Mouse (Mus musculus): ENCODE data around the gene Flt3. TPM values are rescaled to one million over a fixed set of nuclear protein-coding genes. Genes with fewer than 3 reads are reported as not detected.

Gene Flt3
- total RNA-seq, 2 experiments from 2014 or later: 8.1 to 14.1 TPM

GRCm38 (mm10) chr5:147315432-147316075 is 84.7 kb downstream of the Flt3 start:
- ATAC-seq (ENCODE audit: poor library complexity, severe bottlenecking): no peak

GRCm38 (mm10) chr5:147314646-147315431 is 85.5 kb downstream of the Flt3 start:
- no peak for ATAC-seq (ENCODE audit: poor library complexity, severe bottlenecking)

DNA sequence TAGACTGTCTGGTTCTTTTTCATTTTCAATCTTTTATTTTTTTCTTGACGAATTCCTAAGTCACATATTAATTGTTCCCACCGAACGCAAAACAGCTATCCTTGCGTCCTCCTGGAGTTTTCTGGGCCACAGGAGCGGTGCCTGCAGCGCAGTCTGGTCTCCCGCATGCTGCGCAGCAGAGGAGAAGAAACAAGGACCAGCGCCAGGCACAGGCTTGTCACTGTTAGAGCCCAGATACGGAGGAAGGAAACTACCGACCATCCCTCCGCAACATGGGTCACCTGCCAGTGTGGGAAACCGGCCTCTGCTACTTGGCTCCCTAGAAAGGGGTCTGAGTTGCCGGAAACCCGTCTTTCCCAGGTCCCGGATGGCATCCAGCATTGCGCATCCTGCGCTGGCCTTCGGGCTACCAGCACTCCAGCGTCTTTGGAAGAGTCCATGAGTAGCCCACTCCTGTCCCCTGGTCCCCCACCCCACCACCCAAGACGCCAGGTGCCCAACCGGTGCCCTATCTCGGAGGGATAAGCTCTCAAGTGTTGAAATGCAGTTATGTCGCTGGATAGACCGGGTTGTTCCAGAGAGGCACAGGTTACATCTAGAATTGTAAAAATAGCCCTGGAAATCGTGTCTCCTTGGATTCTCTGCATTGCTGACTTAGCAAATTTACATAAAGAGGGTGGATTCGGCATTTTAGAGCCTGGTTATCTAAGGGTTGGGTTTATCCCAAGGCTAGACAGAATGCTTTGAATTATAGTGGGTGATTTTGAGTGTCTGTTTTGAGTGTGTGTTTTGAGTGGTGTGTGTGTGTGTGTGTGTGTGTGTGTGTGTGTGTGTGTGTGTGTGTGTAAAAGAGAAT is 87.2 kb downstream of the Flt3 start:
- ATAC-seq (ENCODE audit: poor library complexity, severe bottlenecking): no peak

DNA sequence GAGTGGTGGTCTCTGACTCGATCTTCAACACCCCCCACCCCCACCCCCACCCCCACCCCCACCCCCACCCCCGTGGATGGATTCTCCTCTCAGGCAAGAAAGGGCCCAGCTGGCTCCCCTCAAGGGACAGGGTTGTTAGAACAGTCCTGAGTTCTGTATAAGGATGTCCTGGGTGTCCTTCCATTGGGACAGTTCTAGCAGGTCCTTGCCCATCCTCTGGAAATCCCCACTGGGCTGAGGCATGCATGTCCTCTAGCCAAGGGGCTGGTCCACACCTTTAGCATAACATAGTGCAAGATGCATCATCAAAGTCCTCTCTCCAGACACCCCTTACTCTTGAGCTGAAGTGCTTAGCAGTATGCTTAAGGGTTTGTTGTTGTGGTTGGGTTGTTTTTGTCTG is 90.5 kb downstream of the Flt3 start:
- ATAC-seq (ENCODE audit: poor library complexity, severe bottlenecking): no peak

DNA sequence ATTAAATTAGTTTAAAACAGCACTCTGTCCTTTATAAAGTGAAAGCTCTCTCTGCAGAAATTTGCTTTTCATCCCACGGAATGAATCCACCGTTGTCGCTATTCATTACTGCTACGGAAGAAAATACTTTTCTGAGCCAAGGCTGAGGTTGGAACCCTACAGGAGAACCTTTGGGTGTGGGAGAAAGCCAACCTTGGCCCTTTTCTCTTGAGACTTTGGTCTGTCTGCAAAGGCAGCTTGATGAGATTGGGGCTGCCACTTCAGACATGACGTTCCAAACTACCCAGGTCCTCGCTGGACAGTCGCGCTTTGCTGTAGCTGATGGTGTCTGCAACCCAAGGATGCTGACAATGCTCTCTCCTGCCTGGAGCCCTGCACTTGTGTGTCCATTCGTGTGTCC is 91.8 kb downstream of the Flt3 start:
- no peak for ATAC-seq (ENCODE audit: poor library complexity, severe bottlenecking)

DNA sequence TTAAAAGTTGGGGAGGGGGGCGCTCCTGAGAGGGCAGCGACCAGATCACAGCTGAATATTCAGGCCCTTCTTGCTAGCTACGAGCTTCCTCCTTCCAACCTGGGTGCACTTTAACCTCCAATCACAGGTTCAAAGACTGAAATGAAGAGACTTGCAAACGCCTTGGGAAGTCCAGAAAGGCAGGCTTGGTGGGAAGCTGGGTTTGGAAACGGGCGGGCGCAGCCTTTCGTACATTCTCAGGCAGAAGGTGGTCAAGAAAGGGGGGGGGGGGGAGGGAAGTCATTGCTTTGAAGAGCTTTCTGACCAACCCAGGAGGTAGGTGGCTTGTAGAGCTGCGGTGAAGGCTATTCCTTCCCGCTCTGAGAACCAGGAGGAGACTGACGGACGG is 92.9 kb downstream of the Flt3 start:
- ATAC-seq (ENCODE audit: poor library complexity, severe bottlenecking): no peak

GRCm38 (mm10) chr5:147306638-147307397 is 93.5 kb downstream of the Flt3 start, which contains the start of gene Cdx2:
Gene Cdx2, minus strand, starts transcription at chr5:147307270.
- ATAC-seq (ENCODE audit: poor library complexity, severe bottlenecking): no peak

GRCm38 (mm10) chr5:147305856-147306637 is 94.2 kb downstream of the Flt3 start:
- ATAC-seq (ENCODE audit: poor library complexity, severe bottlenecking): no peak

- ATAC-seq (ENCODE audit: poor library complexity, severe bottlenecking): no peak
Observed at GRCm38 (mm10) chr5:147305166-147305565, 95.1 kb downstream of the Flt3 start.

GRCm38 (mm10) chr5:147304276-147305155 is 95.8 kb downstream of the Flt3 start:
- ATAC-seq (ENCODE audit: poor library complexity, severe bottlenecking): no peak

- no peak for ATAC-seq (ENCODE audit: poor library complexity, severe bottlenecking)
Observed at GRCm38 (mm10) chr5:147302746-147303400, 97.4 kb downstream of the Flt3 start.

- ATAC-seq (ENCODE audit: poor library complexity, severe bottlenecking): no peak
Observed at GRCm38 (mm10) chr5:147302141-147302540, 98.1 kb downstream of the Flt3 start.

DNA sequence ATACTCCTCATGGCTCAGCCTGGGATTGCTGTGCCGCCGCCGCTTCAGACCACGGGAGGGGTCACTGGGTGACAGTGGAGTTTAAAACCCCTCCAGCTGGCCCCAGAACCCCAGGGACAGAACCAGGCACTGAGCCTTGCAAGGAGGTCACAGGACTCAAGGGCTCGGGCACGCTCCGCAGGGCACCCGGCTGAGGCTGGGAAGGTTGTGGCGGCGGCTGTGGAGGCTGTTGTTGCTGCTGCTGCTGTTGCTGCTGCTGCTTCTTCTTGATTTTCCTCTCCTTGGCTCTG is 98.6 kb downstream of the Flt3 start:
- no peak for ATAC-seq (ENCODE audit: poor library complexity, severe bottlenecking)

DNA sequence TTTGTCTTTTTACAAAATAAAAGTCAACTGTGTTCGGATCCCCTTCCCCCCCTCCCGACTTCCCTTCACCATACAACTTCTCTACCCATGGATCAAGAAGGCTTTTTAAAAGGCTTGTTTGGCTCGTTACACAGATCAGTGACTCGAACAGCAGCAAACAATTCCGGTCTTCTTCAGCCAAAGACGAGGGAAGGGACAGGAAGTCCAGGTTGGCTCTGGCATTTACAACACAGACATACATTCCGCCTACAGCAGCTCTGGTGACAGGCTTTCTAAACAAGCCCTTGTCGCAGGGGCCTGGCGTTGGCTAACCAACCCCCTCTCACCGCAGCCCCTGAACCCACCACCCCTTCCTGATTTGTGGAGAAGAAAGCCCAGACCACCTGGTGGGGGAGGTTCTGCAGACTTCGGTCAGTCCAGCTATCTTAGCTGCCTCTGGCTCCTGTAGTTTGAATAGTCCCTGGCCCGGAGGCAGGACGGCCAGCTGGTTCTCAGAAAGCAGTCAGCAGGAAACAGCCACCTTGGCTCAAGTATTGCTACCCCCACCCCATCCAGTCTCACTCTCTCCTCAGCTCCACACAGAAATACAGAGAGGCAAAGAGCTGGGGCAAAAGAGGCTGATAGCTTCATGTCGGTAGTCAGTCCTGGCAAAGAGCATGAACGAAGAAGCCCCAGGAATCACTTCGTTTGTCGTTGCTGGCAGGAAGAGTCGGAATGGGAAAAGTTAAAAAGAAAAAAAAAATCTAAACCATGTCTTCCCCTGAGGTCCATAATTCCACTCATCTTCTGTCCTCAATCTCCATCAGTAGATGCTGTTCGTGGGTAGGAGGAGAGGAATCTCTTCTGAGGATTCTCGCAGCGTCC is 99.1 kb downstream of the Flt3 start:
- no peak for ATAC-seq (ENCODE audit: poor library complexity, severe bottlenecking)

DNA sequence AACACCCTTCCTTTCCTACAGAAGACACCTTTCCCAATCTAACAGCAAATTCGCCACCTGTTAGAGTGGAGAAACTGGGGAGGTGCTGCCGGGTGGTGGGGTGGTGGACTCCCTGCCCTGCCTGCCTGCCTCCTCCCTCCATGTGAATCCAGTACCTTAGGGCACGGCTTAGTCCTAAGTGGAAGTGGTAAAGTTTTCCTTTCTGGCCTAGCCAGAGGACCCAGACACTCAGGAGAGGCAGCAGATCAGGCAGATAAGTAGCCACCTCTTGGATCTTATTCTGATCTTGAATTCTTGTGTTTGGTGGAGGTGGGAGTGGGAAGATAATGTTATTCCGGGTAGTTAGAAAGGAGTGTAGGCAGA is 100.3 kb downstream of the Flt3 start:
- ATAC-seq (ENCODE audit: poor library complexity, severe bottlenecking): no peak

GRCm38 (mm10) chr5:147299255-147300000 is 100.9 kb downstream of the Flt3 start:
- ATAC-seq (ENCODE audit: poor library complexity, severe bottlenecking): peak; percentile 64; the same call in 1 of the 2 replicates

DNA sequence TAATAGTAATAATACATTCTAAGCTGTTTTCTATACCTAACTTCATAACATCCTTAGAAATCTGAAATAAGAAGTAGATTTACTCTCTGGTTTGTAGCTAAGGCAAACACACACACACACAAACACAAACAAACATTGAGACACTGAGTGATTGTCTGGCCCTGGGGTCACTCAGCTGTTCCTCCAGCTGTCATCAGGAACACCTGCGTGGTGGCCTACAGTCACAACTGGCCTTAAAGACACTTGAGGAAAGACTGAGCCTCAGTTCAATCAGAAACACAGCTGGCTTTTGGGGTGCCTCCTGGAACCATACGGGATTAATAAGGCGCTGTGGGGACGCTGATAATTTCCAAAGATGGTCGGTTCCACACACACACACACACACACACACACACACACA is 103.0 kb downstream of the Flt3 start:
- no peak for ATAC-seq (ENCODE audit: poor library complexity, severe bottlenecking)

Data from megakaryocyte, adult 5-6 weeks (primary cell).